Mouse (Mus musculus) embryonic facial prominence, embryonic 10.5 days (tissue): Measurements from ENCODE around the gene Gm20532. TPM values are rescaled to one million over a fixed set of nuclear protein-coding genes. Genes with fewer than 3 reads are reported as not detected.

Experiments used
- microRNA counts: library from miRNA; unstranded; fragments of <30 nt; microRNA quantifications from one replicate; lab custom pipeline; 2017
- microRNA-seq: library from miRNA; unstranded; fragments of <30 nt; microRNA quantifications from one replicate; pipeline ENCODE4, GENCODE M21; 2017
- polyA plus RNA-seq: library from polyadenylated mRNA; unstranded; fragments of >200 nt; fragmentation: Nextera tagmentation; extraction: Ambion mirVana; gene quantifications from 2 replicates; pipeline ENCODE4 v1.2.1, GENCODE M21; 2016

Gene Gm20532
- polyA plus RNA-seq, 1 experiment from 2014 or later: not detected

MicroRNA genes within 50 kb of the gene (microRNA counts, 519-probe panel; counts per million panel counts)
- microRNA mmu-miR-126-3p (lab: Ali Mortazavi, UCI): 7,499 counts per million, percentile 98 among the panel's probes with 10 or more counts
- 3,897 counts per million, percentile 76 among the panel's probes with 10 or more counts for microRNA mmu-miR-126-5p (lab: Ali Mortazavi, UCI)

Small RNA genes lying within 50 kb of the gene (microRNA-seq; reads per million reads assigned to microRNA genes)
- gene Mir126a (2.7 reads per million), gene Mir126b (not detected)

Other genes starting within 250 kb of the Gm20532 start
- 31.5 and 32.2 TPM in 2 replicates for gene Dnlz, start 234.5 kb upstream of the Gm20532 start, polyA plus RNA-seq
- 0.87 and 0.96 TPM in 2 replicates for gene Card9, start 225.7 kb upstream of the Gm20532 start, polyA plus RNA-seq
- 39.3 and 39.8 TPM in 2 replicates for gene Snapc4, start 206.0 kb upstream of the Gm20532 start, polyA plus RNA-seq
- 133 and 137 TPM in 2 replicates for gene Entr1, start 197.3 kb upstream of the Gm20532 start, polyA plus RNA-seq
- gene Pmpca, start 197.3 kb upstream of the Gm20532 start, polyA plus RNA-seq: 144 and 151 TPM in 2 replicates
- gene Inpp5e, start 177.4 kb upstream of the Gm20532 start, polyA plus RNA-seq: 28.6 and 31.8 TPM in 2 replicates
- gene Sec16a, start 141.4 kb upstream of the Gm20532 start, polyA plus RNA-seq: 30.4 and 32.1 TPM in 2 replicates
- gene Notch1, start 70.0 kb upstream of the Gm20532 start, polyA plus RNA-seq: 17.1 and 20.3 TPM in 2 replicates
- 93.2 and 96.6 TPM in 2 replicates for gene Egfl7, start 6.6 kb upstream of the Gm20532 start, polyA plus RNA-seq
- 12.4 and 12.9 TPM in 2 replicates for gene Agpat2, start 17.8 kb downstream of the Gm20532 start, polyA plus RNA-seq
- gene Fam69b, start 41.8 kb downstream of the Gm20532 start, polyA plus RNA-seq: 39.9 and 43.8 TPM in 2 replicates
- gene Lcn4, start 84.6 kb downstream of the Gm20532 start, polyA plus RNA-seq: not detected in 2 replicates